Mouse (Mus musculus) CD4-positive, CD25-positive, alpha-beta regulatory T cell, adult 2 months (primary cell): ENCODE data around the gene Kat8.
A peak's percentile ranks its signal among the peaks of the same experiment; 100 is the strongest.

Experiments
- DNase-seq: peaks from one replicate; pipeline ENCODE4 v3.0.0-alpha.2; 2012; ENCODE audit warnings: low read depth, low spot score

Gene Kat8

DNA sequence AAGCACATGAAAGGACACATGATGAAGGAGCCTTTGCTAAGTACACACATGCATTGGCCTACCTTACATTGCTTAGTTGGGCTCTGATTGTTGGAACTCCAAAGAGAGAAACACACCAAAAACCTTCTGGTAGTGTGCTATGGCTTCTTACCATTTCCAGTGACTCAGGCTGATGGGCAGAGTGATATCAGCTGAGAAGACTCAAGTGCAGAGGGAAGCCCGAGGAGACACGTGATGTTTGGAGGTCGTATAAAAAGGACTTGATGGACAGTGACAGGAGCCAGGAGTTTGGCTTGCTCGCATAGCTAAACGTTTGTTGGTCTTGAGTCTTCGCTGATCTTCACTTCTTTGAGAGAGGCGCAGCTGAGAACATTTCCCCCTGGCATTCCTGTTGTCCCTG lies 14.8 kb upstream of the Kat8 start:
- DNase-seq, result no peak

DNA sequence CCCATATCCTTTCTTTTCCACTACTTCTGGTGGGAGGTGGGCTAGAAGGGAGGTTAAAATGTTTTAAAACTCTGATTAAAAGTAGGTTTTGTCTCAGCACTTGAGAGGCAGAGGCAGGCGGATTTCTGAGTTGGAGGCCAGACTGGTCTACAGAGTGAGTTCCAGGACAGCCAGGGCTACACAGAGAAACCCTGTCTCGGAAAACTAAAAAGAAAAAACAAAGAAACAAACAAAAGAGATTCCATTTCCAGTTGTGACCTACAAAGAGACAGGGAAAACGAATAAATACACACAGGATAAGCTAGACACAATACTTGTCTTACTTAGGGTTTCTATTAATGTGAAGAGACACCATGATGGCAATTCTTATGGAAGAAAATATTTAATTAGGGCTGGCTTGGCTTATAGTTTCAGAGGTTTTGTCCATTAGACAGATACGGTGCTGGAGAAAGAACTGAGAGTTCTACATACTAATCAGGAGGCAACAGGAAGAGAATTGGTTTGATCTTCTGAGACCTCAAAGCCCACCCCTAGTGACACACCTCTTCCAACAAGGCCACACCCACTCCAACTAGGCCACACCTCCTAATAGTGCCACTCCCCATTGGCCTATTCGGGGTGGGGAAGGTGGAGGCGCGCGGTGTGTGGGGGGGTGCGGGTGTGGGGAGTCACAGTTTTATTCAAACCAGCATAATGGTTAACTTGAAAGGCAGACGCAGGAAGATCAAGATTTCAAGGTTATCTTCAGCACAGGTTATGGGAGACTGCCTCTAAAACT lies 13.9 kb upstream of the Kat8 start:
- DNase-seq, result peak; percentile 52

DNA sequence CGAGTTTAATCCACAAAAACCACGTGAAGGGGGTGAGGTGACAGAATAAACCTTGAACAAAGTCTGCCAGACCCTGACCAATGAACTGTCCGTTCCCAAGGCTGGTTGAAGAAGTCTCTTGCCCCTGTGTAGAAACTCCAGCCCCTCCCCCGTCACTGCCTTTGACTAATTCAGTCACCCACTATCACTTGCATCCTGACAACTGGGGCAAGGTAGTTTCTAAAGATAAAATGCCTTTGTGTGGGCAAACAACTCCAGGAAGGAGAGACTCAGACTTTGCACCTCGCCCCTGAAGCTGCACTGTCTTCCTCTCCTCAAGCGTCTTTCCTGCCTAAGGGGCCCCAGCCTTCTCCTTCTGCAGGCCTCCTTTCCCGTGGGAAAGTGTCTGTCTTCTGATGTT lies 12.3 kb upstream of the Kat8 start:
- DNase-seq, result no peak

DNA sequence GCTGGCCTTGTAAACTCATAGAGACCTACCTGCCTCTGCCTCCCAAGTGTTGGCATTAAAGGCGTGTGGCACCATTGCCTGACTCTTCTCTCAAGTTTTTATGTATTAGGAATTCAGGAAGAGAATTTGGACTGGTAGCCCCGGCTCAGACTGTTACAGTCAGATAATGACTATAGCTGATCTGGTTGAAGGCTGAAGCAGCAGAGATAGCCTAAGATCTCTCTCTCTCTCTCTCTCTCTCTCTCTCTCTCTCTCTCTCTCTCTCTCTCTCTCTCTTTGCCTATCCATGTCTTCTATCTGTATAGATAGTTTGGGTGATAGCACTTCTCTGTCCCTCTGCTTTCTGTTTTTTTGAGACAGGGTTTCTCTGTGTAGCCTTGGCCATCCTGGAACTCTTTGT lies 10.5 kb upstream of the Kat8 start:
- DNase-seq, result no peak

DNA sequence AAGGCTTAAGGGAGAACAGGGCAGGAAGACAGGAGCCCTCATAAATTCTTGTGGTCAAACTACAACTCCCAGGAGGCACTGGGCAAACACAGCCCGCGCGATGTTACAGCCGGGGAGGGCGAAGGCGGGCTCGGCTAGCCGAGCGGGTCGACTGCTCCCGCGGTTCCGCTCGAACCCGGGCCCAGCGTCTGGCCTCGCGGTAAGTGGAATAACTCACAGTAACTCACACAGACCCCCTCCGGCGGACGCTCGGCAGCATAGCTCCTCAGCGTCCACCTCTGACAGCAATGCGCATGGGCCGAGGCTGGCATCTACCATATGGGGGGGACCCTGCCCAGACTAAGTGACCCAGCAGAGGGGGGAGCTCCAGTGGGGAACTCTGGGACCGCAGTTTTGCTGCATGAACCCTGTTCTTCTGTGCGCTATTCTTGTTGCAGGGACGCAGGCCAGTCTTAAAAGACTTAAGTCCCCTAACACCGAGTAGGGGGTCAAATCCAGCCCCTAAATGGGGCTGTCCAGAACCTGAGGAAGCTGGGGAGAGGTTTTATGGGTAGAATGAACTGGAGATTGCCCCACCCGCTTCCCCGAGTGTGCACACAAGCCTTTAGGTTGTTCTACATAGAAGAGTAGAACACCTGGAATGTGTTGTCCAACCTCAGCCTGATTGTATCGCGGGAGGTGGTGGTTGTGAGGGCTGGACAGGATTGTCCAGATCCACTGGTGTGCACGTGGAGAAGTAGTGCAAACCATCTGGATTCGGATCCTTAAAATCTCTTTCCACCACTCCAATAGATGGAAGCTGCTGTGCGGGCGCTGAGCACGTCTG lies 8.1 kb upstream of the Kat8 start, which contains the start of gene Bckdk:
Gene Bckdk, plus strand, starts transcription at position 112 of the 826 bp plus-strand sequence.
- peak; percentile 76 for DNase-seq

DNA sequence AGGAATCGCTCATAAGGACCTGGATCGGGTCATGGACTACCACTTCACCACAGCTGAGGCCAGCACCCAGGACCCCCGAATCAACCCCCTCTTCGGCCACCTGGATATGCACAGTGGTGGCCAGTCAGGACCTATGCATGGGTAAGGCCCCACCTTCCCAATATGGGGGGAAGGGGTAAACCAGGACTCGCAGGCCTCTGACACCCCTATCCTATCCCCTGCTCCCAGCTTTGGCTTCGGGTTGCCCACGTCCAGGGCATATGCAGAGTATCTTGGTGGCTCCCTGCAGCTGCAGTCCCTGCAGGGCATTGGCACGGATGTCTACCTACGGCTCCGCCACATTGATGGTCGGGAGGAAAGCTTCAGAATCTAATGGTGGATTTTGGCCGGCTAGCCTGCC lies 4.4 kb upstream of the Kat8 start:
- no peak for DNase-seq

DNA sequence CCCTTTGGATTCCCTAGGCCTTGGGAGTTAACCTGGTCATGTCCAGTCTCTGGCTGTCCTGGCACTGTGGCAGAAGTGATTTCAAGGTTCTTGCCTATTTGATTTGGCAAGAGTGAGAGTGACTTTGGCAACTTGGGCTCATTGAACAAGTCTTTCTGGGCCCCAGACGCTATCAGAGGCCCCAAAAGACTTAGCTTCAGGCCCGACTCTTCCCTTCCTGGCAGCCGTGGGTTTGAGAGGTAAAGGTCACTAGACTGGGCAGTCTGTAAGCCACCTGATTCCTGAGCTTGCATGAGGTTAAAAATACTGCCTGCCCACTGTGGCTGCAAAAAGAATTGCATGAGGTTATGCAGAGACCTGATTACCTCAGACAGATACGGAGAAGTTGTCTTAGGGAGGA lies 3.7 kb upstream of the Kat8 start:
- no peak for DNase-seq

DNA sequence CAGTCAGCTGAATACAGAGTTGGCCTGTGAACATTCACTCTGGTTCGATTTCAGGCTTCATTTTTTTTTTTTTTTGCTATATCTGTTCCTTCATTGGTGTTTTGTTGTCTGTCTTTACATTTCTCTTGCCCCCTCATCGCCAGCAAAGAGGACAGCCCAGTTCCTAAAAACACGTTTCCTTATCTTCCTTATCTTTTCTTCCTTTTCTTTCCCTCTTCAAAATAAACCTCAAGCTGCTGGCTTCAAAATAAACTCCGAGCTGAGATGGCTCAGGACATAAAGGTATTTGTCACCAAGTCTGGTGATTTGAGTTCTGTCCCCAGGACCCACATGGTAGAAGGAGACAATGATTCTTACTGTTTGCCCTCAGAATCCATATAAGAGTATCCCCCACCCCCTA lies 622 bp downstream of the Kat8 start:
- no peak for DNase-seq

DNA sequence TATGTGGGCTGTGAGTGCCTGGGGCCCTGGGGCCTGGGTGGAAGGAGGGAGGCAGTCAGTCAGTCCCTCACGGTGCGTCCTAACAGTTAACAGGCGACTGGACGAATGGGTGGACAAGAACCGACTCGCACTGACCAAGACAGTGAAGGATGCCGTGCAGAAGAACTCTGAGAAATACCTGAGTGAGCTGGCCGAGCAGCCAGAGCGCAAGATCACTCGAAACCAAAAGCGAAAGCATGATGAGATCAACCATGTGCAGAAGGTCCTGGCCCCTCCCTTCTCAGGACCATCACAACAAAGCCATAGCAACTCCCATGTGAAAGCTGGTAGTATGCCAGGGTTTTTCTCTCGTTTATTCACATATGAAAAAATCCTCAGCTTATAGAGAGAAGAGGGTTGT lies 3.0 kb downstream of the Kat8 start:
- DNase-seq, result peak; percentile 40

DNA sequence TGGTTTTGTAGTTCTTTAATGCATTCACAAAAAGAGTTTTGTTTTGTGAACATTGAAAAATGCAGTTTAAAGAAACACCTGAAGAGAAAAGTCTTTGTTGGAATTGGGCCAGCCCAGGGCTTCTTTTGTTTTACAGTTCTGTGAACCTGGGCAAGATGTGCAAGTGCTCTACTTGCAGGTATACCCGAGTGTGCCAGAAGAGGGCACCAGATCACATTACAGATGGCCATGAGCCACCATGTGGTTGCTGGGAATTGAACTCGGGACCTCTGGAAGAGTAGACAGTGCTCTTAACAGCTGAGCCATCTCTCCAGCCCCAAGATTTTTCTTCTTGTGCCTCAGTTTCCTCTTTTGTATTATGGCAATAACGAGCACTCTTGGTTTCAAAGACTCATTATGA lies 5.9 kb downstream of the Kat8 start:
- peak; percentile 85 for DNase-seq

DNA sequence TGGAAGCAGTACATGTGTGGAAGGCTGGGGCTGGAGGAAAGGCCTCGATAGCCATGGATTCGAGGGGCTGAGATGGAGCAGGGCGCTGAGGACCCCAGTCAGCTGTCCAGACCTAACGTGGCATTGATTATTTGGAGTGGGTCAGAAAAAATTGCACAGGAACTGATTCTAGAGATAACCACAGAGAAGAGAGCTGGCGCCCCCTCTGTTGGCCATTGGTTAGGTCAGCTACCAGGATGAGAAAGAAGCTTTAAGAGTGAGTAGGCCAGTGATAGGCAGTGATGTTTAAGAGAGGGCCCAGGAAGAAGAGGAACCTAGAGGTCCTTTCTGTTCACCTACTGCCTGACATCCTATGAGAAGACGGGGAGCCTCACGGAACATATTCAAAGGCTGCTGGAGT lies 7.0 kb downstream of the Kat8 start:
- peak; percentile 48 for DNase-seq

DNA sequence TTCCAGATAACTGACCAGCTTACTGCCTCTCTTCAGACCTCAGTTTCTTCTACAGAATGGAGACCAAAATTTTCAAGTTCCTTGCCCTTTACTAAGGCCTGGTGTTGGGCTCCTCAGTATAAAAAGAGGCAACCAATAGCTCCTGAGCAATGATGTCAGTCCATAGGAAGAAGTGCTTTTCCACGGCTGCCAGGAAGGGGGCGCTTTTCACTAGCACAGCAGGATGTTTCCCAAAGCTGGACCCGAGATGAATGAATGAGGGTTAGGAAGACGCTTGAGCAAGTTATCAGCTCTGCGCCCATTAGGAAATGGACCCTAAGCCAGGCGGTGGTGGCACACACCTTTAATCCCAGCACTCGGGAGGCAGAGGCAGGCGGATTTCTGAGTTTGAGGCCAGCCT lies 9.2 kb downstream of the Kat8 start:
- DNase-seq, result peak; percentile 53

DNA sequence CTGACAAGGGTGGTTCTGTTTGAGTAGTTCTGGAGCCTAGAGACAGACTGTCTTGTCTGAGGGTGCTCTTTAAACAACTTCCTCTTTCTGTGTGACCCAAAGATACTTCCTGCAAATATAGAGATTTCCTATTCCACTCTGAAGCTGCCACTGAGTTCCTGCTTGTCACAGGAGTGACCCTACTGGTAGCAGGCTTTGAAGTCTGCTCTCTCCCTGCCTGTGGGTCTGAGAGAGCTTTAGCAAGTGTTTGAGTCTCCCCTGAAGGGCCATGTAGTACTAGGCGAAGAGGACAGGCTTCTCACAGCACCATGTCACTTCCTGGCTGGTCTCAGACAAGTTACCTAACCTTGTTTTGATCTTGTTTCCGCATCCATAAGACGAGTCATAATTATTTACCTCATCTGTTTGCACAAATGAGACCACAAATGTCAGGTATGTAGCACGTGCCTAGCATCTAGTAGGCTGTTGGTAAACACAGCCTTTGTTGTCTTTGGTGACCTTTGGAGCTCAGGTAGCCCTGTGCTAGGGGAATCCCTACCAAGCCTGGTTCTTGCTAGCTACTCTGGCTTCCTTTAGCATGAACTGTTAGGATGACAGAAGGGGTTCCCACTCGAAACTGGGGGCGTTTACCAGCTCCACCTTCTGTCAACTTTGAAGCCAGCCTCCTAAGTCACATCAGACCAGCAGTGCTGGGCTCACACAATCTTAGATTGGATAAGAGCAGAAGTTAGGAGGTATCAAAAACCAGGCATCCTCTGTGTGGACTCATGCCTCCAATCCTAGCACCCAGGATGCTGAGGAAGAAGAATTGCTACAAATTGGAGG lies 10.3 kb downstream of the Kat8 start:
- DNase-seq, result peak; percentile 80

DNA sequence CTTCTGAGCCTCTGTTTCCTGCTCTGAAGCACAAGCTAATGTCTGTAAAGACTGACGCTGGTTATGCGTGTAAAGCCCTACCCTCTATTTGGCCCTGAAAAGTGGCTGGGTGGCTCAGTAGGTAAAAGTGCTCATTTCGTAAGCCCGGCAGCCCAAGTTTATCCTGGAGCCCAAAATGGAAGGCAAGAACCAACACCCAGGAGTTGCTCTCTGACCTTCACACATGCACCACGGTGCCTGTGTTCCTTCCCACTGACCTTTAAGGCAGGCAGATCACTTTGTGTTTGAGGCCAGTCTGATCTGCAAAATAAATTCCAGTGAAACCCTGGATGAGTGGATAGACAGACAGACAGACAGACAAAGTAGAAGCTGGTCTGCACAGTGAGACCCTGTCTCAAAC lies 11.4 kb downstream of the Kat8 start:
- DNase-seq, result no peak

DNA sequence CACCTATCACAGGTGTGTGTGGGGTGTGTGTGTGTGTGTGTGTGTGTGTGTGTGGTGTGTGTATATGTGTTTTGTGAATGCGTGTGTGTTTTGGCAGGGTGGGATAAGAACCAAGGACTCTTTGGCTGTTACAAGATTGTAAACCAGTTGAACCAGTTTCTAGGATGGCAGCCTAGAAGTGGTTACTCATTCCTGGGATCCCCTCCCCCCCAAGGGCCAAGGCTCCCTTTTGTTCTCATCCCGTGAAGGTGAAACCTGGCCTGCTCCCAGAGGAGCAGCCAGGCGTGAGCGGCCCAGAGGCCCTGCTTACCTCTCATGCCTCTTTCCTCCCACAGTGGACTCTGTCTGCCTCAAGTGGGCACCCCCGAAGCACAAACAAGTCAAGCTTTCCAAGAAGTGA lies 12.9 kb downstream of the Kat8 start:
- no peak for DNase-seq

DNA sequence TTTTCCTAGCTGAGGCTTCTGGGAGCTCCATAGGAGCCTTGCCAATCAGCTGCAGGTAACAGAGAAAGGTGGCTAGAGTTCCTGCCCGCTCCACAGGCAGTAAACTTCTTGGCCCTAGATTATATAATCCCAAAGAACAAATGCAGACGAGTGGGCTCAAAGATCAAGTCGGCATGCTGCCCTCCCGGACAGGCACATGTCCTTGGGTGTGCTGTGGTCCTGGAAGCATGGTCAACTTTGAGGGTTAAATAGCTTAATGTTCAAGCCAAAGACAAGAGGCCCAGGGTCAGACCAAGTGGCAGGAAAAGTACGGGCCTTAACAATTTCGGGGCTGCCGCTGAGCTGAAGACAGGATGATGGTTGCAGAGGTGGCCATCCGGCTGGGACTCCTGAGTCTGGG lies 13.8 kb downstream of the Kat8 start:
- DNase-seq, result no peak

DNA sequence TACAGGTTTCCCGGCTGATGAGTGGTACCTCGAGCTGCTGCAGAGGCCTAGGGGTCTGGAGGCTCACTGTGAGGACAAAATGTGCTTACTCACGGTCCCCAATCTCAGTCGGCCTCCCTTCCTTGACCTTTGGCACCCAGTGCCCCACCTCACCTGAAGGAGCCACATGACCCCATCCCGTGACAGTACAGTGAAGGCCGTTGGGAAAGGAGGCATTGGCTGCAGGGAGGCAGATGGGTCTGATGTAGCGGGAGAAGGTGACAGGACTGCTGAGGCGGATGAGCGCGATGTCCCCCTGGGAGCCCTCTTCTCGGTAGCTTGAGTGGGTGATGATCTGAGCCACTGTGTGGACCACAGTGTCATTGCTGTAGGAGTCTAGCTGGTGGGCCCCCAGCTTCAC lies 14.5 kb downstream of the Kat8 start:
- no peak for DNase-seq

DNA sequence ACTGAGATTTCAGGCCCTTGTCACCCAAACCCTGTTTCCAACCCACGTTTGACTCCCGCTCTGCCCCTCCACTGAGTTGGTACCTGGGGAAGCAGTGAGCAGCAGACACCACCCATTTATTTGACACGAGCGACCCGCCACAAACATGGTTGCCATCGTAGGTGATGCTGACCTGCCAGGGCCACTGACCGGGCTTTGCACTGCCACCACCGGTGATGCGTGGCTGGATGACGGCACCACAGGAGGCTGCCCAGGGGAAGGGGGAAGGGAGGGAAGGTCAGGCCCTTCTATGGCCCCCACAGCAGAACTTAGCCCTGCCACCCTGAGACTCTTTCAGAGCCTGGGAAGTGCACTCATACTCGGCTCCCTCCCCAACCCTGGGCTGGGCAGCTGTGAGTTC lies 15.4 kb downstream of the Kat8 start:
- no peak for DNase-seq

DNA sequence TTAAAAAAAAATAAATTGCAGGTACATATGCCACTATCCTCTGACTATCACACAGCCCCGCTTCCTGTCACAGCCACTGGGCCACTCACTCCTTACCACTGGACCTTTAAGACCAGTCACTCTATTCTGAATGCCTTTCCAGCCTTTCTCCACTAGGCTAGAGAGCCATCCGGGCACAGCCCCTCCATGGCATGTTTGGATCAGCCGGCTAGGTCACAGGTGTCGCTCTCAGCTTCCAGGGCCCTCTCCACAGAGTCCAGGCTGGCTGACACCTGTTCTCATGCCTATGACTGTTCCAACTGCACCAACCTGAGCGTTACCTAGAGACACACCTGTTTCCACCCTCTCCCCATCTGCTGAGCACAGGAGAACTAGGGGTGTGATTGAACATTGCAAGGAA lies 16.3 kb downstream of the Kat8 start:
- DNase-seq, result no peak

DNA sequence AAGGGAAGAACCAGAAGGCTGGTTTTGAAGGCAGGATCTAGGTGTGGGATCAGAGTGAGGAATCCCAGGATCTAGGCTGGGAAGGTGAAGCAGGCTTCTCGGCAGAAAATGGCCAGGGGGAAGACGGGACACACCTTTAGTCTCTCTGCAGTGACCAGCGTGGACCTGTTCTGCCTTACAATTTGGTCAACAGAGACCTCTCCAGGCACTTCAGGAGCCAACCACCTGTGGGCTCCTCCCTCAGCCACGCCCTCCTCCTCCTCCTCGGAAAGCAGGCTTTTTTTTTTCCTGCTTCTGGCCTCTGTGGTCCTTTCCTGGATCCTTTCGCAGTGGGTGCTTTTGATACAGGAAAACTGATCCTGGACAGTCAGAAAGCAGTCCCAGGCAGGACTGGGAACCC lies 17.6 kb downstream of the Kat8 start, which contains the start of gene Prss8:
Gene Prss8, minus strand, starts transcription at position 182 of the 400 bp plus-strand sequence.
- DNase-seq, result no peak

DNA sequence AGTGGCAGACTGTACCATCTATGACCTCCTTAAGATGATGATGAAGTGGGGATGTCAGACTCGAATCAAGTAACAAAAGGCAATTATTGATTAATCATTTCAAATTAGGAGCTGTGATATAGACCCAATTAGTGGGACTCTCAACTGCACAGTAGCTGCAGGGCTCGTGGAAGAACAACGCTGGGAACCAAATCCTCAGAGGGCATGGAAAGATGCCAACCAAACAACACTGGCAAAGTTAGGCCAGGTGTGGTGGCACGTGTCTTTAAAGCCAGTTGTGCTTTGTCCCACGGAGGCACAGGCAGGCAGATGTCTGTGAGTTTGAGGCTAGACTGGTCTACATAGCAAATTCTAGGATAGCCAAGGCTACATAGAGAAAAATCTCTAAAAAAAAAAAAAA lies 18.3 kb downstream of the Kat8 start:
- no peak for DNase-seq
